Mouse (Mus musculus) induced T-regulatory cell, adult 2 months (primary cell): ENCODE results near the gene Kcnab3.

Experiments used
- DNase-seq: peaks from one replicate; pipeline ENCODE4 v3.0.0-alpha.2; 2012; ENCODE audit warnings: low read depth

The Kcnab3 gene

GRCm38 (mm10) chr11:69331929-69332405 lies 5.9 kb downstream of the Kcnab3 start:
- DNase-seq = peak; percentile 86

GRCm38 (mm10) chr11:69332713-69333253 lies 6.7 kb downstream of the Kcnab3 start:
- DNase-seq = no peak

- DNase-seq = peak; percentile 53
These were observed 7.9 kb downstream of the Kcnab3 start for GRCm38 (mm10) chr11:69333922-69334321.

- no peak for DNase-seq
These were observed 8.7 kb downstream of the Kcnab3 start for GRCm38 (mm10) chr11:69334796-69335195.

- DNase-seq = peak; percentile 86
These were observed 14.4 kb downstream of the Kcnab3 start, which contains the start of gene Rnf227 for GRCm38 (mm10) chr11:69340161-69341131. Gene Rnf227, plus strand, starts transcription at chr11:69340461.

- no peak for DNase-seq
These were observed 20.4 kb downstream of the Kcnab3 start for GRCm38 (mm10) chr11:69346441-69346840.

- no peak for DNase-seq
These were observed 30.5 kb downstream of the Kcnab3 start for GRCm38 (mm10) chr11:69356544-69356943.

GRCm38 (mm10) chr11:69357690-69358089 lies 31.6 kb downstream of the Kcnab3 start:
- no peak for DNase-seq

- no peak for DNase-seq
These were observed 36.0 kb downstream of the Kcnab3 start for GRCm38 (mm10) chr11:69362021-69362420.

- no peak for DNase-seq
These were observed 36.4 kb downstream of the Kcnab3 start for GRCm38 (mm10) chr11:69362479-69362878.

- no peak for DNase-seq
These were observed 38.3 kb downstream of the Kcnab3 start for GRCm38 (mm10) chr11:69364376-69364775.

GRCm38 (mm10) chr11:69364910-69365309 lies 38.9 kb downstream of the Kcnab3 start:
- peak; percentile 33 for DNase-seq

- DNase-seq = peak; percentile 39
These were observed 39.7 kb downstream of the Kcnab3 start for GRCm38 (mm10) chr11:69365722-69366121.

GRCm38 (mm10) chr11:69366157-69366854 lies 40.2 kb downstream of the Kcnab3 start:
- peak; percentile 99 for DNase-seq

GRCm38 (mm10) chr11:69366855-69367615 lies 41.0 kb downstream of the Kcnab3 start:
- DNase-seq = no peak

GRCm38 (mm10) chr11:69367616-69368355 lies 41.7 kb downstream of the Kcnab3 start:
- peak; percentile 64 for DNase-seq

- peak; percentile 67 for DNase-seq
These were observed 42.5 kb downstream of the Kcnab3 start for GRCm38 (mm10) chr11:69368356-69369214.

- DNase-seq = no peak
These were observed 43.3 kb downstream of the Kcnab3 start, which contains the start of gene Chd3 for GRCm38 (mm10) chr11:69369215-69369989. Gene Chd3, minus strand, starts transcription at chr11:69369406.
